8 mouse cellular contexts compared by ENCODE assay signal in the genomic region with DNA sequence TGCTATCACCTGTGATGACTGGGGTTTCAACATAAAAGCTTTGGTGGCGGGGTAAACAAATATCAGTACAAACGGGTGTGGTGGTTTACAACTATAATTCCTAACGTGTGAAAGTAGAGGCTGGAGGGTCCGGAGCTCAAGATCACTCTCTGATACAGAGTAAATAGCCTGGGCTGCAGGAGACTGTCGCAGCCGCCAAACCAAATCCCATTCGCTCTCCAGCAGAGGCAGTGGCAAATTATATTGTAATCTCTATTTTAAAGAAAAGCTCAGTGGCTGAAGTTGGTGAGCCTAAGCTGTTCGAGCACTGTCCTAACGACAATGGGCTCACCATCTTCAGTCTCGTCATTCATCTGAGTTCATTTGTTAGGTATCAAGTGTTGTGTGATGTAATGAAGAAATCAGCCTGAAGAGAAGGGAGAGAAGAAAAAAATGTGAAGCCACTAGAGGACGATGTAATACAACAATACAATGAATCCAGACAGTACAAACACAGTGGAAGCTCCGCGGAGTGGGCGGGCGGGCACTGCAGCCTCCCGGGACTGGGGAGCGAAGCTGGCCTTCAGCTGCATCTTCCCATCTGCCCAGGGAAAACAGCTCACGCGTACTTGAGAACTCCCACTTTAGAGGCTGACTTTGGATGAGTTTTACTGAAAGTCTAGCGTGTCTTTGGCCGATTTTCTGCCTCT. TPM values are rescaled to one million over a fixed set of nuclear protein-coding genes. Genes with fewer than 3 reads are reported as not detected.
A peak's percentile ranks its signal among the peaks of the same experiment; 100 is the strongest.
DNase-seq lines count a peak whose midpoint lies in the region; ATAC-seq and TF ChIP-seq lines count a peak whose summit lies in the region.

No protein-coding gene starts in this region.

- H3K4me1 ChIP-seq in liver, embryonic 14.5 days (replicated peaks; ENCODE audit: control insufficient read depth in 2 of 2, insufficient read depth in 2 of 2, low read length in 1 of 2) = peaks cover 0 to 2% of the 10 kb centered on the region in 2 experiments; a peak in 2 of 4 replicates
- H3K4me1 ChIP-seq in liver, embryonic 11.5 days (replicated peaks; ENCODE audit: control insufficient read depth, insufficient read depth, low read length) = no peaks in the 10 kb centered on the region
- no peaks in the 10 kb centered on the region for H3K4me1 ChIP-seq in stomach, postnatal 0 days (replicated peaks; ENCODE audit: control insufficient read depth, insufficient read depth)

- no peak overlapping the region for H3K4me2 ChIP-seq in liver, embryonic 14.5 days (ENCODE audit: low read depth)
- no peak overlapping the region for H3K4me2 ChIP-seq in liver, embryonic 11.5 days
- peak overlapping the region; percentile 31 for H3K4me2 ChIP-seq in stomach, postnatal 0 days (replicated peaks; ENCODE audit: low read depth)

- H3K36me3 ChIP-seq in liver, embryonic 14.5 days (replicated peaks; ENCODE audit: control insufficient read depth, insufficient read depth, low read depth) = no peaks in the 10 kb centered on the region
- no peaks in the 10 kb centered on the region for H3K36me3 ChIP-seq in liver, embryonic 11.5 days (ENCODE audit: control insufficient read depth, insufficient read depth, low read length)
- H3K36me3 ChIP-seq in stomach, postnatal 0 days (ENCODE audit: control insufficient read depth, insufficient read depth, low read length) = no peaks in the 10 kb centered on the region

- no peak overlapping the region for H3K4me3 ChIP-seq in liver, embryonic 14.5 days (ENCODE audit: insufficient read depth in 1 of 2, low read depth in 2 of 2, low read length in 2 of 2)
- H3K4me3 ChIP-seq in liver, embryonic 11.5 days (ENCODE audit: low read depth, low read length) = no peak overlapping the region
- no peak overlapping the region for H3K4me3 ChIP-seq in stomach, postnatal 0 days (ENCODE audit: low read depth, low read length)

- no peak overlapping the region for H3K27ac ChIP-seq in liver, embryonic 14.5 days
- H3K27ac ChIP-seq in liver, embryonic 11.5 days (ENCODE audit: low read depth, low read length) = no peak overlapping the region
- no peak overlapping the region for H3K27ac ChIP-seq in stomach, postnatal 0 days (replicated peaks)

- no peak for DNase-seq in liver, embryonic 14.5 days (ENCODE audit: low read depth in 3 of 3, low spot score in 3 of 3)
- DNase-seq in liver, embryonic 11.5 days (ENCODE audit: low spot score) = no peak
- DNase-seq in cerebellum, postnatal 10 days = peak; percentile 66 to 71
- peak; percentile 67 for DNase-seq in gastrocnemius, postnatal 14 days
- peak; percentile 78 for DNase-seq in kidney, postnatal 10 days
- DNase-seq in lung, postnatal 14 days = peak; percentile 13
- DNase-seq in stomach, postnatal 0 days (ENCODE audit: low spot score) = peak; percentile 16
- DNase-seq in spleen, postnatal 10 days (ENCODE audit: low spot score in 2 of 2) = no peak

- peak; percentile 32; the same call in 1 of the 2 replicates for TF ChIP-seq CTCF in liver, embryonic 14.5 days (IDR thresholded peaks at IDR 0.05; ENCODE audit: low read depth)
- peak; percentile 74 for TF ChIP-seq CTCF in stomach, postnatal 0 days (IDR thresholded peaks at IDR 0.05; ENCODE audit: low read depth)

- H3K27me3 ChIP-seq in liver, embryonic 14.5 days (ENCODE audit: control insufficient read depth, insufficient read depth, low read length) = no peaks in the 10 kb centered on the region
- H3K27me3 ChIP-seq in liver, embryonic 11.5 days (replicated peaks; ENCODE audit: control insufficient read depth, insufficient read depth, low read length) = no peaks in the 10 kb centered on the region
- H3K27me3 ChIP-seq in stomach, postnatal 0 days (ENCODE audit: control insufficient read depth, insufficient read depth, low read length) = no peaks in the 10 kb centered on the region

- no peak for TF ChIP-seq EP300 in liver, embryonic 14.5 days (IDR thresholded peaks at IDR 0.05; ENCODE audit: low read depth)
- no peak for TF ChIP-seq EP300 in stomach, postnatal 0 days (optimal IDR thresholded peaks at IDR 0.05)

- intact Hi-C loops in gastrocnemius, postnatal 14 days (cut with DNase I; ENCODE audit: low total_unique reads) = no loop called here

- no peak for ATAC-seq in liver, embryonic 14.5 days (ENCODE audit: insufficient read depth)
- ATAC-seq in liver, embryonic 11.5 days (replicated peaks; ENCODE audit: low FRiP score) = no peak
- ATAC-seq in stomach, postnatal 0 days (ENCODE audit: low FRiP score, low TSS enrichment) = peak; percentile 51; the same call in 1 of the 2 replicates

- no peaks in the 10 kb centered on the region for H3K9me3 ChIP-seq in liver, embryonic 14.5 days (ENCODE audit: control insufficient read depth, low read length)
- H3K9me3 ChIP-seq in liver, embryonic 11.5 days (ENCODE audit: control insufficient read depth, low read length) = no peaks in the 10 kb centered on the region
- H3K9me3 ChIP-seq in stomach, postnatal 0 days (ENCODE audit: control insufficient read depth, low read length) = no peaks in the 10 kb centered on the region

- 51% methylated on average over 21 of the region's 21 CpGs for WGBS in liver, embryonic 14.5 days (ENCODE audit: insufficient replicate concordance)
- WGBS in liver, embryonic 11.5 days = 57% methylated on average over 21 of the region's 21 CpGs
- 39% methylated on average over 21 of the region's 21 CpGs for WGBS in stomach, postnatal 0 days

- H3K9ac ChIP-seq in liver, embryonic 14.5 days (replicated peaks) = no peak overlapping the region
- no peak overlapping the region for H3K9ac ChIP-seq in liver, embryonic 11.5 days (ENCODE audit: low read depth, low read length)
- no peak overlapping the region for H3K9ac ChIP-seq in stomach, postnatal 0 days (ENCODE audit: low read length)

RNA-seq across cellular contexts. Expression of a gene that starts 13.8 kb away (rescaled TPM):
- polyA plus RNA-seq in liver, embryonic 14.5 days (2012; rRNA removed) = 15.6 and 20.6 TPM in 2 replicates
- polyA plus RNA-seq in liver, embryonic 14.5 days (2014; fragmentation: Nextera tagmentation; extraction: Ambion mirVana) = 27.4 and 30.4 TPM in 2 replicates
- polyA plus RNA-seq in liver, embryonic 11.5 days (2014; fragmentation: Nextera tagmentation; extraction: Ambion mirVana) = 56.2 and 61.6 TPM in 2 replicates
- total RNA-seq in gastrocnemius, postnatal 14 days (2021) = 10 to 100 TPM; 14.9 to 15.6 TPM
- polyA plus RNA-seq in stomach, postnatal 0 days (2015; fragmentation: Nextera tagmentation; extraction: Ambion mirVana) = 37.0 and 38.3 TPM in 2 replicates

Comparison
In these comparisons a context has a peak if more than half of its experiments do, and no peak if none do; other contexts are left out.
1. DNase-seq: peak in cerebellum, postnatal 10 days (2 of 2), gastrocnemius, postnatal 14 days (single experiment), kidney, postnatal 10 days (single experiment), lung, postnatal 14 days (single experiment) and stomach, postnatal 0 days (single experiment); none in liver, embryonic 14.5 days (0 of 3), liver, embryonic 11.5 days (single experiment) and spleen, postnatal 10 days (0 of 2).